Mouse (Mus musculus): Measurements from ENCODE around the gene Setd1b. TPM values are rescaled to one million over a fixed set of nuclear protein-coding genes. Genes with fewer than 3 reads are reported as not detected.

Setd1b gene
- total and polyA plus RNA-seq, 2 experiments = 1.8 to 7.2 TPM

DNA sequence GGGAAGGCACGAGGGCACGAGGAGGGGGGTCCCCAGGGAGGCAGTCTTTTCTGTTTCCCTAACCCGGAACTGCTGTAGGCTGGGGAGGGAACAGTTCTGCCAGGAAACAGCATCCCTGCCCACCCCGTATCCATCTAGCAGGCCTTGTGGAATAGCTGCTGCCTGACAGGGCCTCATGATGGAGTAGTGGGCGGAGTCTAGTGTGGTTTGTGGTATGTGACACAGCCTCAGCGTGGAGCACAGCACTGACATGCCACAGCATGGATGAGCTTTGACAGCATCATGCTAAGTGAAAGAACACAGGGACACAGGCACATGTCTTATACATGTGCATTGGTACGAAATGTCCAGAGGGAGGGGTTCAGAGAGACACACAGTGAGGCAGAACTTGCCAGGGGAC is 39.6 kb upstream of the Setd1b start:
- Histone ChIP-seq H3K4me1 (ENCODE audit: control insufficient read depth, insufficient read depth, low read length) (no peaks in the 10 kb centered on the region), H3K27me3 (ENCODE audit: control insufficient read depth, insufficient read depth, low read length) (no peaks in the 10 kb centered on the region), H3K36me3 (ENCODE audit: control insufficient read depth, insufficient read depth, low read length) (no peaks in the 10 kb centered on the region; the same call in 1 of the 2 replicates), H3K27ac (replicated peaks; ENCODE audit: insufficient read depth, low read depth, low read length) (no peak overlapping the region), H3K9ac (ENCODE audit: low read depth, low read length) (no peak overlapping the region), H3K4me3 (ENCODE audit: insufficient read depth, low read depth, low read length) (no peak overlapping the region), H3K79me2 (ENCODE audit: control insufficient read depth, insufficient read depth, low read length) (no peaks in the 10 kb centered on the region)
- WGBS = 90% methylated on average over 7 of the region's 7 CpGs
- TF ChIP-seq CTCF (IDR thresholded peaks at IDR 0.05; ENCODE audit: low read depth, low read length) (no peak), POLR2A (IDR thresholded peaks at IDR 0.05; ENCODE audit: extremely low read depth, insufficient read depth, low read length) (no peak)
- no peak for DNase-seq (ENCODE audit: extremely low read depth, low read depth, low spot score)

- Histone ChIP-seq H3K36me3 (ENCODE audit: control insufficient read depth, insufficient read depth, low read length) (no peaks in the 10 kb centered on the region; the same call in 1 of the 2 replicates), H3K27me3 (ENCODE audit: control insufficient read depth, insufficient read depth, low read length) (no peaks in the 10 kb centered on the region), H3K4me1 (ENCODE audit: control insufficient read depth, insufficient read depth, low read length) (no peaks in the 10 kb centered on the region), H3K4me3 (ENCODE audit: insufficient read depth, low read depth, low read length) (no peak overlapping the region), H3K79me2 (ENCODE audit: control insufficient read depth, insufficient read depth, low read length) (no peaks in the 10 kb centered on the region), H3K27ac (replicated peaks; ENCODE audit: insufficient read depth, low read depth, low read length) (no peak overlapping the region), H3K9ac (ENCODE audit: low read depth, low read length) (no peak overlapping the region)
- TF ChIP-seq POLR2A (IDR thresholded peaks at IDR 0.05; ENCODE audit: extremely low read depth, insufficient read depth, low read length) (no peak), CTCF (IDR thresholded peaks at IDR 0.05; ENCODE audit: low read depth, low read length) (no peak)
- 82% methylated on average over 8 of the region's 8 CpGs for WGBS
- DNase-seq (ENCODE audit: extremely low read depth, low read depth, low spot score) = no peak
Measured at GRCm38 (mm10) chr5:123103556-123103955, 38.4 kb upstream of the Setd1b start.

DNA sequence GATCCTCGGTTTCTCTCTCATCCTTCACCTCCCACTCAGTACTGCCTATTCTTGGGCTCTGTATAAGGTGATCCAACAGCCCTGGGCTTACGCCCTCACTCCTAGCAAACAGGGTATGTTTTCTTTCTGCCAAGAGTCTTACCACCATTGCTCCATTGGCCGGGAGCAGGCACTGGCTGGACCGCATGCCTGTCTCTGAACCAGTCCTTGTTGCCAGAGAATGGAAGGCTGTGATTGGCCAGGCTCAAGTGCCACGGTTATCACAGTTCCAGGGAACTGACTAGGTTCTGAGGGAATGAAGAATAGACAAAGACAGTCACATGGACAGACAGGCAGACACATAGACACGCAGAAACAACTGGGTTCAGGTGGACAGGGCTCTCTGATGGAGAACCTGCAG is 37.2 kb upstream of the Setd1b start:
- DNase-seq (ENCODE audit: extremely low read depth, low read depth, low spot score) = no peak
- H3K4me1 ChIP-seq (ENCODE audit: control insufficient read depth, insufficient read depth, low read length) = no peaks in the 10 kb centered on the region
- TF ChIP-seq POLR2A (IDR thresholded peaks at IDR 0.05; ENCODE audit: extremely low read depth, insufficient read depth, low read length) (no peak), CTCF (IDR thresholded peaks at IDR 0.05; ENCODE audit: low read depth, low read length) (no peak)
- H3K27ac ChIP-seq (replicated peaks; ENCODE audit: insufficient read depth, low read depth, low read length) = no peak overlapping the region
- H3K79me2 ChIP-seq (ENCODE audit: control insufficient read depth, insufficient read depth, low read length) = no peaks in the 10 kb centered on the region
- no peak overlapping the region for H3K4me3 ChIP-seq (ENCODE audit: insufficient read depth, low read depth, low read length)
- no peaks in the 10 kb centered on the region for H3K27me3 ChIP-seq (ENCODE audit: control insufficient read depth, insufficient read depth, low read length)
- WGBS = 86% methylated on average over 6 of the region's 6 CpGs
- no peak overlapping the region for H3K9ac ChIP-seq (ENCODE audit: low read depth, low read length)
- no peaks in the 10 kb centered on the region; the same call in 1 of the 2 replicates for H3K36me3 ChIP-seq (ENCODE audit: control insufficient read depth, insufficient read depth, low read length)

- no peaks in the 10 kb centered on the region for H3K79me2 ChIP-seq (ENCODE audit: control insufficient read depth, insufficient read depth, low read length)
- H3K36me3 ChIP-seq (ENCODE audit: control insufficient read depth, insufficient read depth, low read length) = no peaks in the 10 kb centered on the region
- no peak overlapping the region for H3K4me3 ChIP-seq (ENCODE audit: insufficient read depth, low read depth, low read length)
- no peaks in the 10 kb centered on the region for H3K27me3 ChIP-seq (ENCODE audit: control insufficient read depth, insufficient read depth, low read length)
- no peak for DNase-seq (ENCODE audit: extremely low read depth, low read depth, low spot score)
- no peak overlapping the region for H3K27ac ChIP-seq (replicated peaks; ENCODE audit: insufficient read depth, low read depth, low read length)
- H3K9ac ChIP-seq (ENCODE audit: low read depth, low read length) = no peak overlapping the region
- no peaks in the 10 kb centered on the region for H3K4me1 ChIP-seq (ENCODE audit: control insufficient read depth, insufficient read depth, low read length)
- 69% methylated on average over 13 of the region's 13 CpGs for WGBS
- TF ChIP-seq CTCF (IDR thresholded peaks at IDR 0.05; ENCODE audit: low read depth, low read length) = no peak
- TF ChIP-seq POLR2A (IDR thresholded peaks at IDR 0.05; ENCODE audit: extremely low read depth, insufficient read depth, low read length) = no peak
Measured at GRCm38 (mm10) chr5:123109452-123110203, 32.4 kb upstream of the Setd1b start.

- Histone ChIP-seq H3K4me1 (ENCODE audit: control insufficient read depth, insufficient read depth, low read length) (no peaks in the 10 kb centered on the region), H3K79me2 (ENCODE audit: control insufficient read depth, insufficient read depth, low read length) (no peaks in the 10 kb centered on the region), H3K36me3 (ENCODE audit: control insufficient read depth, insufficient read depth, low read length) (no peaks in the 10 kb centered on the region), H3K27ac (replicated peaks; ENCODE audit: insufficient read depth, low read depth, low read length) (no peak overlapping the region), H3K9ac (ENCODE audit: low read depth, low read length) (no peak overlapping the region), H3K27me3 (ENCODE audit: control insufficient read depth, insufficient read depth, low read length) (no peaks in the 10 kb centered on the region), H3K4me3 (ENCODE audit: insufficient read depth, low read depth, low read length) (no peak overlapping the region)
- WGBS = 87% methylated on average over 13 of the region's 13 CpGs
- TF ChIP-seq CTCF (IDR thresholded peaks at IDR 0.05; ENCODE audit: low read depth, low read length) (no peak), POLR2A (IDR thresholded peaks at IDR 0.05; ENCODE audit: extremely low read depth, insufficient read depth, low read length) (no peak)
- DNase-seq (ENCODE audit: extremely low read depth, low read depth, low spot score) = no peak
Measured at GRCm38 (mm10) chr5:123110296-123110721, 31.7 kb upstream of the Setd1b start.

GRCm38 (mm10) chr5:123114109-123114508 is 27.9 kb upstream of the Setd1b start:
- 84% methylated on average over 11 of the region's 11 CpGs for WGBS
- DNase-seq (ENCODE audit: extremely low read depth, low read depth, low spot score) = no peak
- no peaks in the 10 kb centered on the region for H3K27me3 ChIP-seq (ENCODE audit: control insufficient read depth, insufficient read depth, low read length)
- no peaks in the 10 kb centered on the region for H3K36me3 ChIP-seq (ENCODE audit: control insufficient read depth, insufficient read depth, low read length)
- no peak overlapping the region for H3K4me3 ChIP-seq (ENCODE audit: insufficient read depth, low read depth, low read length)
- H3K4me1 ChIP-seq (ENCODE audit: control insufficient read depth, insufficient read depth, low read length) = no peaks in the 10 kb centered on the region
- no peaks in the 10 kb centered on the region for H3K79me2 ChIP-seq (ENCODE audit: control insufficient read depth, insufficient read depth, low read length)
- no peak for TF ChIP-seq POLR2A (IDR thresholded peaks at IDR 0.05; ENCODE audit: extremely low read depth, insufficient read depth, low read length)
- TF ChIP-seq CTCF (IDR thresholded peaks at IDR 0.05; ENCODE audit: low read depth, low read length) = no peak
- H3K27ac ChIP-seq (replicated peaks; ENCODE audit: insufficient read depth, low read depth, low read length) = no peak overlapping the region
- H3K9ac ChIP-seq (ENCODE audit: low read depth, low read length) = no peak overlapping the region
